In the genomic region with DNA sequence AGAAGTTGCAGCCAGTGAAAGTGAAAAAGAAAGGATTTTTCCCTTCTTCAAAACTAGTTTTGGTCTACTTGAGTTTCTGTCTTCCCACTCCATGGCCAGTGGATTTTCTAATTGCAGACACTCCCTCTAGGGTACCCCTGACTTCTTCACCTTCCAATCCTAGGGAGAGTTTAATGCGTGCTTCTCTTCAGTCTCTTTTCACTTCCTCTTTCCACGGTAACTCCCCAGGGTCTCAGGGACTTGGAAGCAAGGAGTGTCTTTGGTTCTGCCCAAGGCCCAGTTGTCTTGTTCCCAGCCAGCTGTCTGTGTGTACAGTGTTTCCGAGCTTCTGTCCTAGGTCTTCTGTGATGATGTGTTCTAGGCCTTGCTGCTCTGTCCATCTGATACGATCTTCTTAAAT, we compare ENCODE assay signal across 19 mouse cellular contexts.
"Had no signal": no experiment of that assay in that cellular context is flagged by ENCODE, and none has a peak within 500 bp of the region (broad histone marks: within the 10 kb centered on the region; RNA-seq: fewer than 3 reads in every experiment).

No protein-coding gene starts in this region.

- H3K9ac ChIP-seq: kidney, embryonic 15.5 days; liver, embryonic 14.5 days; liver, postnatal 0 days; lung, embryonic 15.5 days; midbrain, embryonic 12.5 days; midbrain, embryonic 15.5 days; neural tube, embryonic 13.5 days; stomach, embryonic 15.5 days had no signal

- H3K27ac ChIP-seq: kidney, embryonic 15.5 days; left cerebral cortex, adult 2 months; liver, embryonic 14.5 days; lung, embryonic 15.5 days; midbrain, embryonic 12.5 days; midbrain, embryonic 15.5 days; neural tube, embryonic 13.5 days; stomach, embryonic 15.5 days had no signal

- H3K27me3 ChIP-seq: kidney, embryonic 15.5 days; lung, embryonic 15.5 days; midbrain, embryonic 12.5 days; midbrain, embryonic 15.5 days; neural tube, embryonic 13.5 days; stomach, embryonic 15.5 days had no signal

- H3K36me3 ChIP-seq: stomach, embryonic 15.5 days had no signal

- H3K9me3 ChIP-seq: kidney, embryonic 15.5 days; lung, embryonic 15.5 days; midbrain, embryonic 12.5 days; midbrain, embryonic 15.5 days; neural tube, embryonic 13.5 days; stomach, embryonic 15.5 days had no signal

- DNase-seq: kidney, adult 8-10 months; kidney, postnatal 10 days; kidney, postnatal 36 days; layer of hippocampus, postnatal 36 days; liver, postnatal 0 days; lung, postnatal 10 days; lung, postnatal 36 days; retina, postnatal 1 day; right cerebral cortex, postnatal 4 days; thymus, postnatal 25 days had no signal

- ATAC-seq: liver, postnatal 0 days; midbrain, embryonic 15.5 days had no signal

- H3K4me3 ChIP-seq: kidney, embryonic 15.5 days; left cerebral cortex, adult 2 months; lung, embryonic 15.5 days; midbrain, embryonic 12.5 days; midbrain, embryonic 15.5 days; myocyte; neural tube, embryonic 13.5 days; stomach, embryonic 15.5 days had no signal

- H3K4me1 ChIP-seq: kidney, embryonic 15.5 days; lung, embryonic 15.5 days; midbrain, embryonic 12.5 days; midbrain, embryonic 15.5 days; stomach, embryonic 15.5 days had no signal
